Mouse (Mus musculus): ENCODE measurements around the gene Parm1.
A peak's percentile ranks its signal among the peaks of the same experiment; 100 is the strongest.

Parm1 gene

DNA sequence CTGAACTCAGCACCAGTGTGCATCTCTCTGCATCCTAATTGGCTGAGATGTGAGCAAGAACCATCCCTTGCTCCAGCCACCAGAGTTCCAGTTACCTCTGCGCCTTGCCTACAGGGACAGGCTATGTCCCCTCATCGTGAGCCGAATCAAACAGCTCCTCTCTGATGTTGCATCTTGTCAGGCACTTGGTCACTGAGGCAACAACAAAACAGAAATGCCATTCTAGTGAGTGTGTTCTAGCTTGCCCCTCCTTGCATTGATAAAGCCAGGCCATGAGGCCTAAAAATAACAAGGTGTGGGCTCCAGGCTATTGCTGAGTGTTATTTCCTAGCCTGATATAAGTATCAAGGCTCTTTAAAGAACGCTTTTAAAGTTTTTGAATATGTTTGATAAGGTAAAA, 64.4 kb downstream of the Parm1 start:
- no peak for DNase-seq

GRCm38 (mm10) chr5:91586206-91586605, 68.8 kb downstream of the Parm1 start:
- no peak for DNase-seq

DNA sequence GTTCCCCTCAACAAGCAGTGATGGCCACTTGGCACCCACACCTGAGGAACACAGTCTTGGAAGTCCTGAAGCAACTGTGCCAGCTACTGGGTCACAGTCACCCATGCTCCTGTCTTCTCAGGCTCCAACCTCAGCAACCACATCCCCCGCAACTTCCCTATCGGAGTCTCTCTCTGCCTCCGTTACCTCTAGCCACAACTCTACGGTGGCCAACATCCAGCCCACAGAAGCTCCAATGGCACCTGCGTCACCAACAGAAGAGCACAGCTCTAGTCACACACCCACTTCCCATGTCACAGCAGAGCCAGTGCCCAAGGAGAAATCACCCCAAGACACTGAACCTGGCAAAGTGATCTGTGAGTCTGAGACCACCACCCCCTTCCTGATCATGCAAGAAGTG, 76.7 kb downstream of the Parm1 start:
- no peak for DNase-seq

- DNase-seq = no peak
These were observed 79.8 kb downstream of the Parm1 start for GRCm38 (mm10) chr5:91597216-91597615.

GRCm38 (mm10) chr5:91599801-91600200, 82.4 kb downstream of the Parm1 start:
- DNase-seq = no peak

GRCm38 (mm10) chr5:91603347-91603746, 85.9 kb downstream of the Parm1 start:
- DNase-seq = no peak

GRCm38 (mm10) chr5:91603787-91604439, 86.5 kb downstream of the Parm1 start:
- peak; percentile 10 for DNase-seq

DNA sequence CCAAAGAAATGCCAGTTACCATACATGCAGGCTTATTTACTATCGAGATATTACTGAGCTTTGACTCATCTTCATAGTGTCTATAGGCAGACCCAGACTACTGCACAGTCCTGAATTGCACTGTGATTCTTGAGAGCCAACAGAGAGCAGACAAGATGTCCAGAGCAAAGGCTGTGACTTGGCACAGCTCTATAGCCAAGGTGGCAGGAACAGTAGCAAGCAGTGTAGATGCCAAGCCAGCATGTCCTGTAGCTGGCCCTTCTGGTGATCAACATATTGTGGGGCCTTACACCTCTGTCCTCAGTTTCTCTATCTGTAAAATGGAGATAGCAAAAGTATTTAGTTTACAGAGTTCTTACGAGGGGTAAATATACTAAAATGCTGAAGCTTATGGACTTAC, 89.8 kb downstream of the Parm1 start:
- no peak for DNase-seq

DNA sequence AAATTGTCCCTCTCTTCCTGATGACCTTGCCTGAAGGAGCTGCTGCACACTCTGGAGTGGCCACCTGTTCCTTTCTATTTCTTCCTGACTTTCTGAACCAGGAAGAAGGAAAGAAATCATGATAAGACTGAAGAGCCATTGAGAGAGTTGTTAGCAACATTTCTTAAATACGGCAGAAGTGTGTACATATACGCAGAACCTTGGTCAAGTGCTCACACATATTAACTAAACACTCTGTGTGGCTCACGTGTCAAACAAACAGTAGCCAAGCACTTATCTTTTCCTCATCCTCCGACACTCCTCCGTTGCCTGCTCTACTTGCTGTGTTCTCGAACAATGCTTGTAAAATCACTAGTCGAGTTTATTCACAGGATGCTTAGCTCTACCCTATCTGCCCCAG, 90.4 kb downstream of the Parm1 start:
- DNase-seq = no peak

DNA sequence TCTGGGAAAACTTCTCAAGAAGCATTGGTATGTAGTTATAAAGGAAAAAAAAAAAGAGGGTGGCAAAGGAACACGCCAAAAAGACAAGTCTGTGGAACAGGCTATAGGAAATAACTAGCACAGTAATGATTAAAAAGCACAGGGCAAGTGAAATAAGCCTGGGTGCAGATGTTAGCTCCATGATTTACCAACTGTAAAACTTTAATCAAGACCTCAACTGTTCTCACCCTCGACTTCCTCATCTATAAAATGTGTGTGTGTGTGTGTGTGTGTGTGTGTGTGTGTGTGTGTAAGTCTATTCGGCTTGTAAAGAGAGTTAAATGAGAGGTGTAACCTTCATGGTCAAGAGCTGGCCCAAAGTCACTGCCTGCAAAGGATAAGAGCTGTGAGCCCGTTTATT, 91.6 kb downstream of the Parm1 start:
- no peak for DNase-seq

- DNase-seq = no peak
These were observed 92.3 kb downstream of the Parm1 start for GRCm38 (mm10) chr5:91609511-91610300.

DNA sequence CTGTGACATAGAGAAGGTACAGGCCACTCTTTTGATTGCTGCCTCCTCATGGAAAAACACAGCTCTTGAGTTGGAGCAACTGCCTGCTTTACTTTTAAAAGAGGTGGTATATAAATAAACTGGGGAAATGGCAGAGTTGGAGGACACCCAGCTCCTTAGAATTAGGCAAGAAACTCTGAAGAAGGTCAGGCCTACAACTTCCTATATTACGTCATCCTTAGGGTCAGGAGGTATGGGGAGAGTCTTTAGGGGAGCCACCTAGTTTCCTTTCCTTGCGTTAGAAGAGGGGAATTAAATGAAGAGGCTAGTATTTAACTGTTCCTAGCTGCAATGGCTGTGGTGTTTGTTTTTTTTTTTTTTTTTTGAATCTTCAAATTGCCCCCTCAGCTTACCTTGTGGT, 93.1 kb downstream of the Parm1 start:
- no peak for DNase-seq

DNA sequence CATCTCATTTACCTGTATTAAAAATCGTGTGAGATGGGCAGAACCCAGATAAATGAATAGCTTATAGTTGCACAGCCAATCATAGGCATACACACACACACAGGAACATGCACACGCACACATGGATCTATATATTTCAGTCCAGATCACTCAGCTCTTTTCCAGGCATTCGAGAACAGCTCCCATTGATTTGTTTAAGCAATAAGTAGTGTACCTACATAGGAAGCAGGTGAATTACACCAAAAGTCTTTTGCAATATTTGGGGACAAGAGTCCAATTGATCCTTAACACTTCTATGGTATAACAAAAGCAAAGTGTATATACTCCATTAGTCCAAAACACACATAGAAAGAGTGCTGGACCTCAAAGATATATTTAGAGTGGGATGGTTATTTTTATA, 94.2 kb downstream of the Parm1 start:
- DNase-seq = no peak

- DNase-seq = no peak
These were observed 100.2 kb downstream of the Parm1 start for GRCm38 (mm10) chr5:91617331-91618233.

DNA sequence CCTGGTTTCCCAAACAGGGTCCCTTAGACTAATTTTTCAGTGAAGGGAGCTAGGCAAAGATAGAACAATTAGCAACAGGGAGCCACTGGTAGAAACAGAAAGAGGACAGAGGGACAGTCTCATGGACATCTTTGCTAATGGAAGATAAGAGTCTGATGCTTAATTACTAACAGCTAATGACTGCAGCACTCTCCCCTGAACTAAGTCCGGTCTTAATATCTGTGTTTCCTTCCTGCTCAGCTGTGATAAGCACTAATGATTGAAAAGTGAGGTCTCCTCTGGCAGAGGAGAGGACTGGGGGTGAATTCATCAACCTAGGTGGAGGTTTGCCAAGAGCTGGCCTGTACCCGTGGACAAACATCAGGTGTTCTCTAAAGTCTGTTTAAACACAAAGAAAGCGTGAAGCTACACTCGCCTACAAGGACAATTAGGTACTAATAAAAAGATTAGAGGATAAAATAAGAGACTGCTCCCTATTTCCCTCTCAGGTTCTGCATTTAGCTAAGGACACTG, 101.3 kb downstream of the Parm1 start:
- DNase-seq = no peak

DNA sequence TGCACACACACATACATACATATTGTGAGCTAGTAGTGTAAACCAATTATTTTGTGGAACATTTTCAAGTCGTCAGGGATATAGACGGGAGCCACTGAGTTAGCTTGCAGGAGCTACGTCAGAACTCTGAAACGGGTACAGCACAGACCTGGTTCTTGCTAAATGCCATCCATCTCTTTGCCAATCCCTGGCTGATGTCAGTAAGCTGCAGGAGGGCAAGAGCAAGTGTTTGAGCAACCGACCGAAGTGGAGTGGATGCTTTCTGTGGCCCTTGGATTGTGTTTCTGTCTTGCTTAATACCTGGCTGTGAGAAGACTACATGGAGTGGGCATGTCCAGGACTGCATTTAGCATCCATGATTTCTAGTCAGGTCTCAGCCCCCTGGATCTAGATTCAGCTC, 103.8 kb downstream of the Parm1 start:
- no peak for DNase-seq

GRCm38 (mm10) chr5:91626823-91627222, 109.4 kb downstream of the Parm1 start:
- DNase-seq = no peak

- DNase-seq = peak; percentile 19
These were observed 112.1 kb downstream of the Parm1 start for GRCm38 (mm10) chr5:91629472-91629871.

DNA sequence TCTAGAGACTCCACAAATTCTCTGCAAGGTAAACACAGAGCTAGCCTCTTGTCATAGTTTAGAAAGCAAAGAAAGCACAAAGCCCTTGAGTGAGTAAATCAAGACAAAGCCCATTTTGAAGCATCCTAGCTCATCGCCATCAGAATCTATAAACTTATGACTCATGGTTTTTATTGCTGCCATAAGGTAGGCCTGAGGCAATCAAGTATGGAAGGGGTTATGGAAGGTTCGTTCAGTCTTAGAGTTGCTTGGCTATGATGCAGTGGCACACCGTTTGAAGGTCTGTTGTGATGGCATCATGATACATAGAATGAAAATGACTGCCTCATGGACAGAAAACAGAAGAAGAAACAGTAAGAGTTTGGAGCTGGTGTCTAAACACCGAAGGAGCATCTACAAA, 133.9 kb downstream of the Parm1 start:
- no peak for DNase-seq

DNA sequence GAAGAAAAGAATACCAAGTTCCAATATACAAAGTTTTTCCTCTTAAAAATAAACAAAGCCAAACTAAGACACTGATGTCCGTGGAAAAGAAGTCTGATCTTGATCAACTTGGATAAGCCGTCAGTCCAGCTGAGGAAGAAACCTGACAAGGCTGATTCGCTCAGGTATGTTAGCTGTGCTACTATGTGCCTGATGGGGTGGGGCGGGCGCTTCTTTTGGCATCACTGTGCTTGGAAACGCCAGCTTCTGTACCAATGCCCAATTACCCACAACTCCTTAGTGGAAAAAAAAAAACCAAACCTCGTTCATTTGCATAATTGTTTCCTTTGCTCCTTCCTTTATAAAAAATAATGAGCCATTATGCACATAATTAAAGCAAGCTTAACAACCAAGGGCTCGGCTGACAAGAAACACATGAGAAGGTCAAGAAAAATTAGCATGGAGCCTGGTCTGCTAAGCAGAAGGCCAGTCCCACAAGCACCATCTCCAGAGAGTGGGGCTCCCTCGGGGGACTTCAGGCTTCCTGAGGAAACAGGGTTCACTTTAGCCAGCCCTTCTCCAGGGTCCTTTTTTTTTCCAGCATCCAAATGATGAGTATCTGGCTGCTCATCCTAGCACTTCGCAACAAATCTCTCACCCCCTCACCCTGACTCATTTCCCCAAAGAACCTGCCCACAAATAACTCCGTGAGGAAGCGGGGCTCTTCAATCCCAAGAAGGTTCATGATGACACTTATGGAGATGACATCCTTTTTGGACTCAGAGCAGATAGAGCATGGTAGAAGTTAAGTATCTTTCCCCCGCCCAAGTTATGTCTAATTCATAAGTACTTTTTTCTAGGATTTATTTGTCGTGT, 135.9 kb downstream of the Parm1 start:
- no peak for DNase-seq

- no peak for DNase-seq
These were observed 137.1 kb downstream of the Parm1 start for GRCm38 (mm10) chr5:91654331-91655048.

DNA sequence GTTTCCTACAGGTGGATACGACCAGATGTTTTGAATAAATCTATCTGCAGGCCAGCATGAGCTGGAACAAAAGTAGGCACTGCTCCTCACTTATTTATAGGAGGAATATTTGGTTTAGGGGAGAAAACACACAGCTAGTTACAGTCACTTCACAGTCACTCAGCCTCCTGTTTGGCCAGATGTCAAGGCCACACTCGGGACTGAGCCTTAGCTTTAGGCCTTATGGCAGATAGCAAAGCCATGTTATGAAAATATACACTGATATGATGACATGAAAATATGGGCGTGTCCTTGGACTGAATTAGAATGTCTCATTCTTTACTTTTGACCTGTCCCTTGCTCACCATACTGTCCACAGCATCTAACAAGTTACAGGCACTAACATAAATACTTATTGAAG, 137.8 kb downstream of the Parm1 start:
- no peak for DNase-seq
